Mouse (Mus musculus) limb, embryonic 13.5 days (tissue): Measurements from ENCODE around the gene Gpx5. TPM values are rescaled to one million over a fixed set of nuclear protein-coding genes. Genes with fewer than 3 reads are reported as not detected.

Source experiments
- ATAC-seq: fragments of 200-750 bp; cut with Nextera tagmentation; 2 replicates; pipeline ENCODE4 v1.8.0; 2017; ENCODE audit warnings: low read depth, moderate number of reproducible peaks, moderate TSS enrichment; ENCODE audit not compliant: low FRiP score
- H3K27ac ChIP-seq: fragments of 300-500 bp; sonication (generic); 2 replicates; pipeline ENCODE4 v1.5.1; 2015; ENCODE audit warnings: inconsistent platforms, mild to moderate bottlenecking, moderate library complexity
- H3K27me3 ChIP-seq: fragments of 300-500 bp; sonication (generic); 2 replicates; pipeline ENCODE4 v1.6.1; 2015; ENCODE audit warnings: mild to moderate bottlenecking, inconsistent platforms
- H3K36me3 ChIP-seq: fragments of 300-500 bp; sonication (generic); 2 replicates; pipeline ENCODE4 v1.6.1; 2015; ENCODE audit warnings: inconsistent platforms, mild to moderate bottlenecking, moderate library complexity
- H3K4me1 ChIP-seq: fragments of 300-500 bp; sonication (generic); 2 replicates; pipeline ENCODE4 v1.6.1; 2015; ENCODE audit warnings: inconsistent platforms
- H3K4me2 ChIP-seq: fragments of 300-500 bp; sonication (generic); replicated peaks from 2 replicates; pipeline ENCODE4 v1.6.1; 2015; ENCODE audit warnings: inconsistent platforms, mild to moderate bottlenecking, moderate library complexity
- H3K4me3 ChIP-seq: fragments of 300-500 bp; sonication (generic); 2 replicates; pipeline ENCODE4 v1.5.1; 2015; ENCODE audit warnings: moderate library complexity, mild to moderate bottlenecking, inconsistent platforms
- H3K9ac ChIP-seq: fragments of 300-500 bp; sonication (generic); 2 replicates; pipeline ENCODE4 v1.6.1; 2015; ENCODE audit warnings: mild to moderate bottlenecking, inconsistent platforms
- H3K9me3 ChIP-seq: fragments of 300-500 bp; sonication (generic); 2 replicates; pipeline ENCODE4 v1.6.1; 2016; ENCODE audit warnings: inconsistent platforms
- WGBS: fragments of 180-500 bp; shearing (Covaris S2); methylation state at CpG from one replicate; pipeline ENCODE4 v1.1.7; 2015; 5-methylcytosine and 5-hydroxymethylcytosine counted together
- polyA plus RNA-seq: library from polyadenylated mRNA; unstranded; fragments of >200 nt; fragmentation: Nextera tagmentation; extraction: Ambion mirVana; gene quantifications from 2 replicates; pipeline ENCODE4 v1.2.1, GENCODE M21; 2015

The Gpx5 gene
- polyA plus RNA-seq, 1 experiment from 2014 or later, result not detected

GRCm38 (mm10) chr13:21244089-21244488 is 48.4 kb downstream of the Gpx5 start:
- H3K9me3 ChIP-seq, result no peaks in the 10 kb centered on the region
- ATAC-seq, result no peak
- WGBS, result 70% methylated on average over 5 of the region's 5 CpGs
- no peaks in the 10 kb centered on the region for H3K36me3 ChIP-seq
- H3K27ac ChIP-seq, result no peak overlapping the region
- H3K27me3 ChIP-seq, result peaks cover 31% of the 10 kb centered on the region
- 0 out of 2 replicates have a peak overlapping the region, but pooled peaks have one; percentile 58 for H3K4me2 ChIP-seq
- no peak overlapping the region for H3K9ac ChIP-seq
- H3K4me1 ChIP-seq, result peaks cover 10% of the 10 kb centered on the region
- H3K4me3 ChIP-seq, result no peak overlapping the region

DNA sequence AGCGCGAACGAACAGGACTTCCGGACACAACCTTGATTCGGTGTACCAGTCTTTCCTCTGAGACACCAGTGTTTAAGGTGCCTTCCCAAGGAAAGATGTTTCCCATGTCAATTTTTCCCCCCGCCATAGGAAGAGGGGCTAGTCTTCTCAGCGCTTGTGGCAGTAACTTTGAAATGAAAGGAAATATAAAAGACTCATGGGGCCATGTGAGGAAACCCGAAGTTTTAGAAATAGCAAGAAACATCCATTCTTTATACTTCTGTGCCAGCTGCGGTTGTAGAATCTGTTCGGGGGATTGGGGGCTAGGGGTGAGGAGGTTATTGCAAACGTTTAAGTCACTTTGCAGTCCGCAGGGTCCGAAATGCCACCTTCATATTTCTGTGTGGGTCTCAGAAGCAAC is 49.3 kb downstream of the Gpx5 start:
- peak overlapping the region; percentile 58 for H3K4me2 ChIP-seq
- no peak for ATAC-seq
- H3K4me3 ChIP-seq, result peak overlapping the region; percentile 34
- H3K9me3 ChIP-seq, result no peaks in the 10 kb centered on the region
- 18% methylated on average over 13 of the region's 13 CpGs for WGBS
- peaks cover 31% of the 10 kb centered on the region for H3K27me3 ChIP-seq
- no peak overlapping the region for H3K27ac ChIP-seq
- no peaks in the 10 kb centered on the region for H3K36me3 ChIP-seq
- H3K4me1 ChIP-seq, result peaks cover 10% of the 10 kb centered on the region
- H3K9ac ChIP-seq, result no peak overlapping the region

DNA sequence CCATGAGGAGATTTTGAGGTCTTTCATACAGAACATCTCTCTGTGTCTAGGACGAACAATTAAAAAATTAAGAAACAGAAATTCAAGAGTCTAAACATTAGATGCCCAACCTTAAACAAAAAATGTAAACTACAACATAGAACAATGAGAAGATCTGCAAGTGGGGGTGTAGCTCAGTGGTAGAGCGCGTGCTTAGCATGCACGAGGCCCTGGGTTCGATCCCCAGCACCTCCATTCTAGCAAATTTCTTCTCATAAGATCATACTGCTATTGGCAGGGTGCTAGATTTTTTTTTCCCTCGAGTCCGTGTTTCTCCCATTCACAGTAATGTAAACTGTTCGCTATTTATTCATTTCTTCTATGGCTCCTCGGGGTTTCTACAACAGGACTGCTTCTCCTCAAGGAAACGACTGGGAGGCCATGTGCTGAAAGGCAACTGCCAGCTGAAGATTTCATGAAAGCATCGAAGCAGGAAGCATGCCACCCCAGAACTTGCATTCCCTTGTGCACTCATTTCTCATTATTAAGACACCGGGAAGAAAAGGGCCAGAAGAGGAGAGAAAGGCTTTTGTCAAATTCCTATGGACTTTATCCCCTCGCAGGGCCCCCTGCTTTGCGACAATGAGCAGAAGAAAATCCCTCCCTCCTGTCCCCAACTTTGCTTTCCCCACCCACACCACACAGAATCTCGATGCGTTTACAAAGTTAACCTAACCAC is 50.0 kb downstream of the Gpx5 start:
- peaks cover 10% of the 10 kb centered on the region for H3K4me1 ChIP-seq
- H3K9ac ChIP-seq, result no peak overlapping the region
- no peak overlapping the region for H3K27ac ChIP-seq
- no peaks in the 10 kb centered on the region for H3K36me3 ChIP-seq
- ATAC-seq, result no peak
- H3K9me3 ChIP-seq, result no peaks in the 10 kb centered on the region
- peak overlapping the region; percentile 58 for H3K4me2 ChIP-seq
- 9% methylated on average over 16 of the region's 16 CpGs for WGBS
- peaks cover 31% of the 10 kb centered on the region for H3K27me3 ChIP-seq
- H3K4me3 ChIP-seq, result peak overlapping the region; percentile 34

- H3K4me2 ChIP-seq, result no peak overlapping the region
- no peak overlapping the region for H3K9ac ChIP-seq
- H3K4me1 ChIP-seq, result peaks cover 10% of the 10 kb centered on the region
- no peaks in the 10 kb centered on the region for H3K9me3 ChIP-seq
- no peaks in the 10 kb centered on the region for H3K36me3 ChIP-seq
- no peak for ATAC-seq
- H3K4me3 ChIP-seq, result no peak overlapping the region
- H3K27ac ChIP-seq, result no peak overlapping the region
- 9% methylated on average over 7 of the region's 7 CpGs for WGBS
- H3K27me3 ChIP-seq, result peaks cover 28% of the 10 kb centered on the region
Measured at GRCm38 (mm10) chr13:21240788-21241187, 51.7 kb downstream of the Gpx5 start.

- Histone ChIP-seq H3K9ac (no peak overlapping the region), H3K27ac (no peak overlapping the region), H3K9me3 (no peaks in the 10 kb centered on the region), H3K4me2 (no peak overlapping the region), H3K4me3 (no peak overlapping the region), H3K4me1 (no peaks in the 10 kb centered on the region), H3K27me3 (peaks cover 4% of the 10 kb centered on the region), H3K36me3 (no peaks in the 10 kb centered on the region)
- WGBS, result 26% methylated on average over 6 of the region's 6 CpGs
- ATAC-seq, result no peak
Measured at GRCm38 (mm10) chr13:21237161-21237560, 55.4 kb downstream of the Gpx5 start.

DNA sequence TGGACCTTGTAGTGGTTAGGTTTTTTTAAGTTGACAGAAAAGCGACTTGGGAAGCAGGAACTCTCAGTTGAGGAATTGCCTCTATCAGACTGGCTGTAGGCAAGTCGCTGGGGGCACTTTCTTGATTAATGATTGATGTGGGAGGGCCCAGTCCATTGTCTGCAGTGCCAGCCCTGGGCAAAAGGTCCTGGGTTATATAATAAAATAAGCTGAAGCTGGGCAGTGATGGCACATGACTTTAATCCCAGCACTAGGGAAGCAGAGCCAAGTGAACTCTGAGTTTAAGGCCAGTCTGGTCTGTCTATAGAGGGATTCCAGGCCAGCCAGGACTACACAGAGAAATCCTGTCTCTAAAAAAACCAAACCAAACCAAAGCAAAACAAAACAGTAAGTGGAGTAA is 55.8 kb downstream of the Gpx5 start:
- WGBS, result 50% methylated on average over 2 of the region's 2 CpGs
- H3K9me3 ChIP-seq, result no peaks in the 10 kb centered on the region
- no peaks in the 10 kb centered on the region for H3K36me3 ChIP-seq
- no peaks in the 10 kb centered on the region for H3K27me3 ChIP-seq
- no peak overlapping the region for H3K27ac ChIP-seq
- no peaks in the 10 kb centered on the region for H3K4me1 ChIP-seq
- no peak overlapping the region for H3K4me2 ChIP-seq
- no peak overlapping the region for H3K9ac ChIP-seq
- ATAC-seq, result no peak
- no peak overlapping the region for H3K4me3 ChIP-seq

Other genes with a start within 250 kb of the Gpx5 start
- not detected in 2 replicates for gene Olfr1370, start 217.8 kb downstream of the Gpx5 start, polyA plus RNA-seq
- gene Olfr1369-ps1, start 181.2 kb downstream of the Gpx5 start, polyA plus RNA-seq, result 0.06 TPM in 1 of 2 replicates, not detected in the other
- gene Olfr263, start 163.1 kb downstream of the Gpx5 start, polyA plus RNA-seq, result not detected in 2 replicates
- gene Olfr1368, start 146.9 kb downstream of the Gpx5 start, polyA plus RNA-seq, result not detected in 2 replicates
- gene Trim27, start 113.3 kb downstream of the Gpx5 start, polyA plus RNA-seq, result 139 and 140 TPM in 2 replicates
- 0.28 and 0.52 TPM in 2 replicates for gene Gpx6, start 19.4 kb upstream of the Gpx5 start, polyA plus RNA-seq
- not detected in 2 replicates for gene Olfr1367, start 54.2 kb upstream of the Gpx5 start, polyA plus RNA-seq
- gene Zscan12, start 70.1 kb upstream of the Gpx5 start, polyA plus RNA-seq, result 14.6 and 15.3 TPM in 2 replicates
- 101 and 105 TPM in 2 replicates for gene Zkscan3, start 110.0 kb upstream of the Gpx5 start, polyA plus RNA-seq
- 3.5 and 3.7 TPM in 2 replicates for gene Pgbd1, start 148.3 kb upstream of the Gpx5 start, polyA plus RNA-seq
- gene Zscan26, start 161.0 kb upstream of the Gpx5 start, polyA plus RNA-seq, result 37.8 and 37.9 TPM in 2 replicates
- 2.9 and 3.1 TPM in 2 replicates for gene Nkapl, start 175.8 kb upstream of the Gpx5 start, polyA plus RNA-seq
- 4.0 and 4.9 TPM in 2 replicates for gene Zkscan4, start 186.2 kb upstream of the Gpx5 start, polyA plus RNA-seq
- gene Gm10065, start 186.7 kb upstream of the Gpx5 start, polyA plus RNA-seq, result not detected in 2 replicates
- 0.14 and 0.49 TPM in 2 replicates for gene AK157302, start 202.5 kb upstream of the Gpx5 start, polyA plus RNA-seq
- gene Gm11273, start 208.7 kb upstream of the Gpx5 start, polyA plus RNA-seq, result 6.4 and 6.9 TPM in 2 replicates
- gene Zkscan8, start 238.4 kb upstream of the Gpx5 start, polyA plus RNA-seq, result 7.0 and 8.2 TPM in 2 replicates